Mouse (Mus musculus): ENCODE results near the gene Vps41.

The Vps41 gene

DNA sequence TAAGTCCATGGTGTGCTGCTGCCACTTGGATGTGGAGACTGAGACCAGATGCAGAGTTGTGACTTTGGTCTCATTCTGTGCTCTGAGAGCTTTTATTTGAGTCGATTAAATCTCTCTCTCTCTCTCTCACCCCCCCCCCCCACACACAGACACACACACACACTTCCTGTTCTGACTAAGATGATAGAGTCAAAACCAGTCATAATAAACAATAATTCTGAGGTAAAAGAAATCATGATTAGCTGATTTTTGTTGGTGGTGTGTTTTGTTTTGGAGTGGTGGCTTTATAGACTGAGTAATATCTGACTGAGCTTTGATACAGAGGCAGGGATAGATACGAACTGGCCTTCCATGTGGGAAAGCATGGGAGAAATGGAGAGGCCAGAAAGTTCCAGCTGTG is 74.6 kb downstream of the Vps41 start:
- no peak for ATAC-seq (ENCODE audit: low TSS enrichment)

DNA sequence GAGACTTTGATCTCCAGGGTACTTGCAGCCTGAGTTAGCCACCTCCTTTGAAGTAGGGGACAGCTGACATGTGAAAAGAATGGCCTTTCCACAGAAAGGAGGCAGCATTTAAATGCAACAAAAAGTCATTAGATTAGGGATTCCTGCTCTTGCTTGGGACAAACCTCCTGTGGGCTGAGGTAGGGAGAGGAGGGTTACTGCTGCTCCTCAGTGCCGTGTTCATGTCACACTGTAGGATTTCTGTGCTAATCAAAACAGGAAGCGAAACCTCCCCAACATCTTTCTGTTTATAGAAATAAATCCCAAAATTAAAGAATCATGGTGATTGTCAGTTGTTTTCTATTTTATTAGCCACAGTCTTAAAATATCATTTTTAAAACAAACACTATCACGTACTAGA is 77.4 kb downstream of the Vps41 start:
- ATAC-seq (ENCODE audit: low TSS enrichment) = no peak

DNA sequence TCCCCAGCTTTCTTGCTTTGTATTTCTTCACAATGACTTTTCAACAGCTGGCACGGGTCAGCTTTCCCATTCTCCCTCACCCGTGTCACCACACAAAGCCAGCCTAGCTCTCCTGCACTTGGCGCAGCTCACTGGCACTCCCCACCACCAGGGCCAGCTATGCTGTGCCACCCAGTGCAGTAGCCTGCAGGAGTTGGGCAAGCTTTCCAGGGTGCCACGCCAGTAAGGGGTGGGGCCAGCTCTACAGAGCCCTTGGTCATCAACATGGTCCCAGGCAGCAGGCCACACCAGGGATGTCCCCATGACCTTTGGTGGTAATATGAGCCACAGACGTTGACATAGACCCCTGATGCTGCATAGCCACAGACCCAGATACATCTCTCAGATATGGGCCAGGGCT is 80.5 kb downstream of the Vps41 start:
- ATAC-seq (ENCODE audit: low TSS enrichment) = no peak

DNA sequence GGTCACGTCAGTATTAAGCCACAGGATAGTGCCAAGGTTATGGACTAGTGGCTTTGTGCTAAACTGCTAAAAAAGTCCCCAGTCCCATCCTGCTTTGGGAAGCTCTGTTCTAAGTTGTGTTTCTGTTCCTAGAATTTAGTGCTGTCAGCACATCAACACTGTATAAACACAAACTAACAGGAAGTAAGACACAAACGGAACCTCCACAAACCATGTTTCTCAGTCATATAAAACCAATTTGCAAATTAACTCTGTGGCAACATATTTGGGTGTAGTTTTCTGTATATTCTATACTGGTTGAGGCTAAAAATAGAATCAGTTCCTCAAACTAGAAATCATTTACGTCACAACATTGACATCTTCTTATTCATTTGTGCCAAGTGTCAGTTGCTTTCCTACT is 83.3 kb downstream of the Vps41 start:
- no peak for ATAC-seq (ENCODE audit: low TSS enrichment)

DNA sequence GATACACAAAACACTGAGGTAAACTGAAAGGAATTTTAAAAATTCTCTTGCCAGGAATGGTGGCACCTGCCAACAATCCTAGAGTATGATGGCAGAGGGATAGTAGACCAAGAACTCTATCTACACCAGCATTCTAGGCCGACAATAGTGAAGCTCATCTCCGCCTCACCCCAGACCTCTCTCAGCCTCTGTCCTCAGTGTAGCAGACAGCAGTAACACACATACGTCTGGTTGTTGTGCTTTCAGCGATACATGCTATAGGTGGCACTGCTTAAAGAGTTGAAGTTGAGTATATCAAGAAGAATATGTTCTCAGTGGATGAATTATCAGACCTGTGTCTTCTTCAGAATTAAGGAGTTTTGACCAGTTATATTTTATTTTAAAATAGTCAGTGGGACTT is 92.4 kb downstream of the Vps41 start:
- no peak for ATAC-seq (ENCODE audit: low TSS enrichment)

DNA sequence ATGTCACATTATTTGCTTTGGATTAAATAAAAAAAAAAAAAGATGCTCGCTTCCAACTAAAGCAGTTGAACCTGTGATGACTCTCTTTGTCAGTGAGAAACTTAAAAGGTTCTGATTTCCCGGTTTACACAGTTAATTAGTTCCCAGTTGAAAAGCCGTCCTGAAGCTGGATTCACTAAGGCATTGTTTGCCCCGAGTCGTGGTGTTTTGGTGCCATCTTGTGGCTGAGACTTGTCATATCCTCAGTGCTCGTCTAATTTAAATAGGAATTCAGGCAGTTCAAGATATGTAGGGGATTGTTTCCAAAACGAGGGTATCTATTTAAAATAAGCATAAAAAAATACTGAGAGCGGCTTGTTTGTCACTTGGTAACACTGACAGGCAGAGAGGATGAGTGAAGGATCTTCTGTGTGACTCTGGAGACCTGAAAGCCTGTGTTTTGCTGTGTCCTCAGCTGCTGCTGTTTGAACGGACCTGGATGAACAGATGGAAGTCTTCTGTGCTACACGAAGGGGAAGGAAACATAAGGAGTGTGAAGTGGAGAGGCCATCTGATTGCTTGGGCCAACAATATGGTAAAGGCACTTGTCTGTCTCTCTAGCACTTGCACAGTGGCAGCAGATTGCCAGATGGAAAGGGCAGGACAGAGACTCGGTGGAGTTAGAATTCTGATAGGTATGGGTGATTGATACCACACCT is 93.0 kb downstream of the Vps41 start:
- ATAC-seq (ENCODE audit: low TSS enrichment) = peak; percentile 93

DNA sequence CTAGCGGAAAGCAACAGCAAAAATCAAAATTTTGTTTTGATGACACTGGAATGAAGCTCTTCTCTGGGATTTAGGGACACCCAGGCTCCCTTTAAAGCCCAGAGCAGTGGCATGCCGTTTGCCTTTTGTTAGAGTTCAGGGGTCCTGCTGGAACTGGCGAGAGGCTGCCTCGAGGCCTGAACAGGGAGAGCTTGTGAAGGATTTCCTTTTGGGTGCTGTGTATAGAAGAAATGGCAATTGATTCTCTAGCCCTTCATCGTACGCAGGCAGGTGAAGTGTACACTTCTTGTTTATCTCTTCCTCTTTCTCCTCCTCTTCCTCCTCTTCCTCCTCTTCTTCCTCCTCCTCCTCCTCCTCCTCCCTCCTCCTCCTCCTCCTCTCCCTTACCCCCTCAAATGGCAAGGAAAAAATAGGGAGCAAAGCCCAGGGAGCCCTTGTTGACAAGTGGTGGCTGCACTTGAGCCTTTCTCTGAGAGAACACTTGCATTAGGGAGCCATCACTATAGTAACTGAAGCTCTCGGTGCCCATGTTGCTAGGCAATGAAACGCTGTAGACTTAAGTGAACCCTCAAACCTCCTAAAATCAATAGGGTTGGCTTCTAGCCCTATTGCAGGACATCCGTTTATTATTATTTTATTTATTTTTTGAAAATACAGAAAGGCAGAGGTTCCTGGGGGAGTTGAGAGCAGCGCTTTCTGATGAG is 107.5 kb downstream of the Vps41 start:
- ATAC-seq (ENCODE audit: low TSS enrichment) = peak; percentile 65

DNA sequence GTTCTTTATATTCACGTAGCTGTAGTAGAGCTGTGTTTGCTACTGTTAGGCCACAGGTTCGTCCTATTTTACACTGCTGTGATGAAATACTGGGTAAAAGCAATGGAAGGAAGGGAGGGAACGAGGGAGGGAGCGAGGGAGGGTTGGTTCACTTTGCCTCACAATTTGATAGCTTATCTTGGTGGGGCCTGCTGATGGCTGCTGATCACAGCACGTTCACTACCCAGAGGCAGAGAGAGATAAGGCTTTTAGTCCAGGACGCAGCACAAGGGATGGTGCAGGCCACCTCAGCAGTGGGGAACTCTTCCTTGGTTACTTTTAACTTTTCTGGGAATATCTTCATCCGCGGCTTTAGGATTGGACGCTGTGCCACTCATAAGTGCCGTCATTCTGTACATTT is 109.9 kb downstream of the Vps41 start:
- no peak for ATAC-seq (ENCODE audit: low TSS enrichment)

DNA sequence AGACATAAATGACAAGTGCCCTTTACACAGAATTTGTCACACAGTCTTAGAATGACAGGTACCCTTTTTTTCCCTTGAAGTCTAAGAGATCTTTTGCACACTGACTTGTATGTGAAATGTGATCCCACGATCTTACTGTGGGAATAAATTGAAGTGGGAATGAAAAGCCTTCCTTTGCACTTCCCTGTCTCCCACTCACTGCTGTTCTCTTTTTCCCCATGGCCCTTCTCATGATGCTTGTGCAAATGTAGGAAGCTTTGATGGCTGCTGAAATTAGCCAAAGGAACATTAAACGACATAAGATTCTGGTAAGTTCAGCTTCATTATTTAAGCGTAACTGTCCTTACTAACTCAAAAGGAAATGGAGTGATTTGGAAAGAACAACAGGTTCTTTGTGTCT is 113.4 kb downstream of the Vps41 start:
- peak; percentile 87 for ATAC-seq (ENCODE audit: low TSS enrichment)

DNA sequence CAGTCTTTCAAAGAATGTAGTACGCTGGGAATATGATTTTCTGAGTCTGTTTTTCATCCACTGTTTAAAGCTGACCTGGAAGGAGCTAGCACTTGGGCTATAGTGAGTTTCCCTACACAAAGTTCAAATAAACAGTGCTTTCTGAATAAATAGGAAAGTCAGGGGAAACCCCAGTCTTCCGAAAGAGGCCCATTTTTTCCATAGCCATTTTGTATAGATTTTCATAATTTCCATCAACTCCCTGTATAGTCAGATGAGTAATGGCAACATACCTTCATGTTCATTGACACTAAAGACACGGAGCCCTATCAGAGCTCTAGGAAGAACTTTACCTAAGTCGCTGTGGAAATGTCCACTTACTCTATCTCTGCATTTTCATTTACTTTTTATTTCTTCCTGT is 122.1 kb downstream of the Vps41 start:
- ATAC-seq (ENCODE audit: low TSS enrichment) = no peak

DNA sequence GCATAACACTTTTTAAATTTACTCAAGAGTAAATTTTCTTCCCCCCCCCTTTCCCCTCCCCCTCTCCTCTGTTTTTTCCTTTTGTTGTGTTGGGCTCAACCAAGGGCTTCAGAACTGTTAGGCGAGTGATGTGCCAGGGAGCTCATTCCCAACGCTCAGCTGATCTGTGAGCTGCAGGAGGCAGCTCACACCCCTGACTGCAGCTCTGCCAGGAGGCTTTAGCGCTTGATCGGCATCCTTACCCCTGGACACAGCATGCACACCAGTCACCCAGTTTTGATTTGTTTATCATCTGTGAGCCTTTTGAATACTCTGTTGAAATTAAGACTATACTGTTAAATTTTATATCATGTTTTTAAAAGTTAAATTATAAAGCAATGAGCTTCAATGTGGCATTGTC is 123.3 kb downstream of the Vps41 start:
- ATAC-seq (ENCODE audit: low TSS enrichment) = no peak

DNA sequence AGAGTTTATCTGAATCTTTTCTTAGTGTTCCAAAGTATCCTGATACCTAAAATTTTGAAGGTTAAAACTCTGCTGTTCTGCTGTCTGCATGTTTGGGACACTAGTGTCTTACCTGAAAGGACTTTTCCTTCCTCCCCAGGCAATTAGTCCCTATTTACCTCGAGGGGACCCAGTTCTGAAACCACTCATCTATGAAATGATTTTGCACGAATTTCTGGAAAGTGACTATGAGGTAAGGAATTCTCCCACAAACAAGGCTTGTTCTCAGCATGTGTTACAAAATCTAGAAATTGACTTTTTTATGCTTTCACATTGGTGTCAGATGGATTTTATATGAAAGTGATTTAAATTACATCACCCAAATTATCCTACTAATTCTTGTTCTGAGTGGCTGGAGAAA is 123.9 kb downstream of the Vps41 start:
- ATAC-seq (ENCODE audit: low TSS enrichment) = no peak

DNA sequence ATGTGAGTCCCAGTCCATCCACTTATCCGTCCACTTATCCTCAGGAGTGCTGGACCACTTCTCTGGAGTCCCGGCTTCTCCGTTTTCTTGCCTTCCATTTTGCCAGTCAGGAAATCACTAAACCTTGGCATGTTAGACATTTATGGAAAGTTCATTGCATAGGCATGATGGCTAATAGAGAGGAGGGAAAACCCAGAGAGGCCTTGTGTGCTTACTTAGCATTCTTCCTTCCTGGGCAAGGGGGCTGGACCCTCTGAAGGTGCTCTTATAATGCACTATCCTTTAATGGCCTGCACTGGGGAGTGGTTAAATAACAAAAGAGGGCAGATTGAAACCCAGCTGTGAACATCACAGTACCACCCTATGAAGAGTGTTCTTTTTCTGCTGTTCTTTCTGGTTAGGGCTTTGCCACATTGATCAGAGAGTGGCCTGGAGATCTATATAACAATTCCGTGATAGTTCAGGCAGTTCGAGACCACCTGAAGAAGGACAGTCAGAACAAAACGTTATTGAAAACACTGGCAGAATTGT is 124.7 kb downstream of the Vps41 start:
- no peak for ATAC-seq (ENCODE audit: low TSS enrichment)

DNA sequence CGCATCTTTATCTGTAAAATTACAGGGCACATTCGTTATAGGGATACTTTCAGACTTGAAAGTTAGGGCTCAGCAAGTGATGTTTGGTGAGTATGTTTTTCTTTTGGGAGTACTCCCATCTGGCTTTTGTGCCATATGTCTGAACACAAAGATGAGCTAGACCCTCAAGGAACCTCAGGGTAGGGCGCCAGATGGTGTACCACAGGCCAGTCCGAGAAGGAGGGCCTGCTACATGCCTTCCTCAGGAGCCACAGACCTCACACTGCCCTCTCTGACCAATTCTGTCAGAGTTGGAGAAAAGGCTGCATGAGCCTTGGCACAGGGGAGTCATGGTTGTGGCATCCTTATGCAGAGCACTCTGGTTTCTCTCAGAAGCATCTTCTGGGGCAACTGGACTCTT is 125.5 kb downstream of the Vps41 start:
- no peak for ATAC-seq (ENCODE audit: low TSS enrichment)

DNA sequence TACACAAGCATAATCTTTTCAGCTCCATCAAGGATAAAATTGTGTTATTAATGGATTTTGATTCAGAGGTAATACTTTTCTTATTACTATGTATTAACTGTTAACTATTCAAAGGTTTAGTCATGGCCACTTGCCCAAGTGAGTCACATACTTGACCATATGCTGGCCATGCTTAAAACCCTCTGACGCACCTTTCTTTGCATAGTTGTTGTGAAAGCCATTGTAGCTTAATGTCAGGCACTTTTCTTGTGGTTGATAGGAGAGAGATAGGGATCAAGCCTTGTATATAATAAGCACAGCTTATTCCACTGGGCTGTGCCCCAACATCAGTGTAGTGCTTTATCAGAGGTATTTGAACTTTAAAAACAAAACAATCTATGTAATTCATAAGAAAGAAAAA is 126.5 kb downstream of the Vps41 start:
- no peak for ATAC-seq (ENCODE audit: low TSS enrichment)

DNA sequence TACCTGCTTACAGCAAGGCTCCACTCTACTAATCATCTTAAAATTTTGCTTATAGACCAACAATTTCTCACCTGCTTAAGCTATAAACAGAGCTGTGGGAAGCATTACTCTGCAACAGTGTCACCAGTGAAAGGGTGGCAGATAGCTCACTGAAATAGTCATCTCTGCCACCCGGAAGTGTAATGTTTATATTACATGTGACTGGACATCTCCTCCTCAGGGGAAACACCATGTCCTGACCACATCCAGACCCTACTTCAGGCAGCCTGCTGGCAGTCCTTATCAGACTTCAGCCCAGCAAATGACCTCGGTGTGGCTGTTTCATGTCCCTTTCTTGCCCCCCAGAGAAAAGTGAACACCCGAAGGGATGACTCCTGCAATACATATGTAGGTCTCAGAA is 130.3 kb downstream of the Vps41 start:
- no peak for ATAC-seq (ENCODE audit: low TSS enrichment)

DNA sequence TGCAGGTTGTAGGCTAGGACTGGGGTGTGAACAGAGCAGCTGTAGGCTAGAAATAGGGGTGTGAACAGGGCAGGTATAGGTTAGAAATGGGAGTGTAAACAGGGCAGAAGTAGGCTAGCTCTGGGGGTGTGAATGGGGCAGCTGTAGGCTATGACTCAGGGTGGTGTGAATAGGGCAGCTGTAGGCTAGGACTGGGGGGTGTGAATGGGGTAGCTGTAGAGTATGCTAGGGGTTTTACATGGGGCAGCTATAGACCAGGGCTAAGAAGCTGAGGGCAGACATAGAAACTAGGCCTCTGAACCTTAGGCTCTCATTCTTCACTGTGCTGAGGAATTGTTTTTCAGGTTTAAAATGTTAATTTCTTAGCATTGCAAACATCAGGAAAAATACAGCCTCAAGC is 132.5 kb downstream of the Vps41 start:
- ATAC-seq (ENCODE audit: low TSS enrichment) = no peak

DNA sequence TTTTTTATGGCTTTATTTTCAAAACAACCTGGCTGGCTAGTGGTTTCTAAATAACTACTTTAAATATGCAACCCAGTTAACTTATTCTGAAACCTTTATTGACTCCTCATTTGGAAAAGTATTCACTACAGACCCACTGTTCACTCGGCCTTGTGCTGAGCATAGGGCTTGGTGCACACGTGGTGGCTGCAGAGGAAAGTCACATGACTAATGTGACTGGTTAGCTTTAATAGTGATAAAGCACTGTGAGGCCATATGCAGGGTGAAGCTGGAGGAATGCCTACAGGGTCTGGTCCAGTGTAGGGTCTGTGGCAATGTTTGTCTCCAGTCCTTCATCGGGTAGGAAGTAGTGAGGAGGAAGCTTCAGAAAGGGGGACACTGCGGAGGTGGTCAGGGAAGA is 134.1 kb downstream of the Vps41 start:
- ATAC-seq (ENCODE audit: low TSS enrichment) = no peak

DNA sequence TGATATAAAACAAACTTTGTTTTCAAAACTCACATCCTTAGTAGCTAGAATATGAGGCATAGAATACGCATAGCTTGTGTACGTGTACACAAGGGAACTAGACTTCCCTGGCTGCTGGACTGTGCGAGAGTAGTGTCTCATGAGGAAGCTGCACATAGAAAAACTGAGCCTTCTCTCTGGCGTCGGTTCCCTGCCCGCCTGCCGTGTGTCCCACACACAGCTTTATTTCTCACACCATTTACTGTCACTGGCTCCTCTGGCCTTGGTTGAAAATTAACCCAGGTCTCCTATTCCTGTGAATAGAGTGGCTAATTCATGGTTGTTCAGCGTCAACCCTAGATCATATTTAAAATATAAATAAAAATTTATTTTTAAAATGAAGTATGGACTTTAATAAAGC is 135.6 kb downstream of the Vps41 start:
- ATAC-seq (ENCODE audit: low TSS enrichment) = no peak

DNA sequence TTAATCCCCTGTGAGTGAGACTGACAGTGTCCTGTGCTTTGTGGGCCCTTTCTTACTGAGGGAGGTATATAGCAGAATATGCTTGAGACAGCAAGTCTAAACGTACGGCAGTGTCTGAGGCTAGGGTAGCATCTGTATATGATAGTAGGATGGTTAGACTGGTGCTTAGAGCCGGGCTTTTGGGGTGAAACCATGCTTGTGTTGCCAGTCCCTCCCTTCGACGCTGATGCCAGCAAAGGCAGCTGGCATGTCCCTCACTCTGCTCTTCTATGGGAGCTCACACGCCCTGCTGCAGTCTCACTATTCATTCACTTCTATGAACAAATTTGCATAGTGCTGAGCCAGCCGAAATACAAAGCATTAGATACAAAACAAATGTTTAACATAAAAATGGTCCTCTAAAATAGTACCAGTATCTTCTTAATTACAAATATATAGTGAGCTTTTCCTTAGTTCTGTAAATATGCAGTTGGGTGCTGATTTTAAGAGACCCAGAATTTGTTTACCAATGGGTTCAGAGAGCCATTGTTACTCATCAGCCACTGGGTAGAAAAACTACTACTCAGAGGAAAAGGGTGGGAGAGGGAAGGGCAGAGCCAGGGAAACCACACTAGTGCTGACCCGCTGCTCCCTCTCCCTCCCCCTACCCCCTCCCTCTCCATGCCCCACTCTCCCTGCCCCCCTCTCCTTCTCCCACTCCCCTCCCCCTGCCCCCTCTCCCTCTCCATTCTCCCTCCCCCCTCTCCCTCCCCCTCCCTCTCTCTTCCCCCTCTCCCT is 139.1 kb downstream of the Vps41 start:
- ATAC-seq (ENCODE audit: low TSS enrichment) = peak; percentile 78

DNA sequence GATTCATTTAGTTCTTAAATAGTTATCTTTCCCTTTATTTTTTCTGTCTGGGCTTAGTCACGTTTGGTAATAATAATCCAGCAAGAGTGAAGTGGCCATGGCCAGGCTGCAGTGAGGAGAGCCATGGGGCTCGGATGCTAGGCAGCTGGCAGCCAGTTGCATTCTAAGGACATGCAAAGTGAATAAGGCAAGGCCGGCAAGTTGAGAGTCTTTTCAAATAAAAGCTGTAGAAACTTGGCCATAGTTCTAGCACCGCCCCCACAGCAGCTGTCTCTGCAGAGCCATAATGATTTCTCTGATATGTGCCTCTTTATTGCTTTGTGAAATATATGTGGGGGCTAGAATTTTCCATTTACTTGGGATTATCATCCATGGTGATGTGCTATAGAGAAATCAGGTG is 141.1 kb downstream of the Vps41 start:
- peak; percentile 80 for ATAC-seq (ENCODE audit: low TSS enrichment)

DNA sequence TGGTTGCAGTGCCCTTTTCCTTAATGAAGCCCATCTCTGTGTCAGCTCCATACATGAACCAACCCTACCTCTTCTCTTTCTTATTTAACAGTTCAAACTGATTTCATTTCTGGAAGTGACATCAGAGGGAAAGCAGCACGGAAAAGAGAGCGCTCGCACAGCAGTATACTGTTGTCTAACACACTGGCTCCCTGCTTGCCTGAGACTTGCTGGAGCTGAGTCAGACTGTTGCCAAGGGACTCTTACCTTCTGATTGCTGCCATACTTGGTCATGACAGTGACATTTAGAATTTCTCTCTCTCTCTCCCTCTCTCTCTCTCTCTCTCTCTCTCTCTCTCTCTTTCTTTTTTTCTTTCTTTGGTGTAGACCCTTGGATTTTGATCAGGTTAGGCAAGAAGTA is 142.3 kb downstream of the Vps41 start:
- peak; percentile 55; the same call in 1 of the 2 replicates for ATAC-seq (ENCODE audit: low TSS enrichment)

DNA sequence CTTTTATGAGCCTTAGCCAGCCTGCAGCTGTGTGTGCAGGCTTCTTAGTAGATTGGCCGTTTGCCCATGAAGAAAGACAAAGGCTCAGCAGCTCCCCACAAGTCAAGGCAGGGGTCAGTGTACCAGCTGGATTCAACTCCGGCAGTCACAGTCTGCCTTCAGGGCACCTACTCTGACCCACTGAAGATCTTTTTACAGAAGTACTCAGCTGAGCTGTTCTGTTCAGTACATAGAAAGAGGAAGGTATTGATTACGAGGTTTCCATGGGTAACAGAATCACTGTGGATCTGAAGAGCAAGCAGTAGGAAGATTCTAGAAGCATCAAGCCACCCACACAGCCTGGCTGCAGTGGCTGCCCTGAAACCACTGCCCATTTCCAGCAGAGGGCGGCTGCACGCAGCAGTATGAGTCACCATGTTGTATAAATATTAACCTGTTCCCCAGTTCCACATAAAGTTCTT is 151.0 kb downstream of the Vps41 start:
- ATAC-seq (ENCODE audit: low TSS enrichment) = peak; percentile 81

All from frontal cortex, adult (tissue).